ENCODE assay signal across 8 mouse cellular contexts in genomic region chrX:142314307-142315024, GRCm38 (mm10). TPM values are rescaled to one million over a fixed set of nuclear protein-coding genes. Genes with fewer than 3 reads are reported as not detected.
DNase-seq lines count a peak whose midpoint lies in the region; TF ChIP-seq lines count a peak whose summit lies in the region.

No protein-coding gene starts in this region.

- TF ChIP-seq CTCF in lung, adult 2 months (IDR thresholded peaks at IDR 0.05; ENCODE audit: insufficient read depth, low read length): peak; percentile 54

- DNase-seq in CD8-positive naive resting alpha-beta T cell, adult 2 months (ENCODE audit: low read depth in 2 of 2, low spot score in 2 of 2): peak; percentile 3 to 14
- DNase-seq in adrenal gland, postnatal 10 days: peak; percentile 72
- DNase-seq in embryo, embryonic 11.5 days (ENCODE audit: low read depth, low spot score): peak; percentile 56
- DNase-seq in heart, adult 8-10 months (ENCODE audit: low spot score): peak; percentile 32
- DNase-seq in large intestine, adult 2 months (ENCODE audit: low read depth, low spot score): peak; percentile 14
- DNase-seq in lung, adult 2 months: peak; percentile 27
- peak; percentile 48 for DNase-seq in ovary, postnatal 36 days (ENCODE audit: low spot score)
- peak; percentile 18 for DNase-seq in urinary bladder, postnatal 10 days (ENCODE audit: low spot score)

- no peaks in the 10 kb centered on the region for H3K4me1 ChIP-seq in lung, adult 2 months (ENCODE audit: control insufficient read depth, insufficient read depth, low read length)

- no peak for TF ChIP-seq POLR2A in lung, adult 2 months (IDR thresholded peaks at IDR 0.05; ENCODE audit: borderline replicate concordance, extremely low read depth, low read depth, low read length)

- no peak overlapping the region for H3K4me3 ChIP-seq in lung, adult 2 months (replicated peaks; ENCODE audit: extremely low read depth, low read depth, low read length)

- WGBS in large intestine, adult 2 months: 52% methylated on average over 11 of the region's 11 CpGs
- 48% methylated on average over 11 of the region's 11 CpGs for WGBS in lung, adult 2 months

RNA-seq across cellular contexts. Expression of gene Kcne1l, which starts 8.4 kb away (rescaled TPM):
- total RNA-seq in adrenal gland, postnatal 10 days (2021): 1 to 10 TPM; 2.4 to 6.5 TPM
- under 1 TPM in 1 of 4 experiments, not detected in 3; 0.27 TPM for total RNA-seq in heart, adult 8-10 months (2022)
- 0.18 and 0.32 TPM in 2 replicates for polyA plus RNA-seq in large intestine, adult 2 months (2012; rRNA removed)
- polyA plus RNA-seq in lung, adult 2 months (2012; rRNA removed): 0.14 and 0.32 TPM in 2 replicates

Comparison
In these comparisons a context has a peak if more than half of its experiments do, and no peak if none do; other contexts are left out.
1. DNase-seq: peak in every context shown above with its lines; median percentile 72 in adrenal gland, postnatal 10 days; 56 in embryo, embryonic 11.5 days; 48 in ovary, postnatal 36 days; 32 in heart, adult 8-10 months; 27 in lung, adult 2 months; 18 in urinary bladder, postnatal 10 days; 14 in large intestine, adult 2 months; 8 in CD8-positive naive resting alpha-beta T cell, adult 2 months.